Mouse (Mus musculus) c-Kit-positive CD71-positive TER-119-positive erythroid progenitor cells, embryonic 14.5 days (primary cell): ENCODE data around the gene Ackr2.
A peak's percentile ranks its signal among the peaks of the same experiment; 100 is the strongest.

Experiments used
- DNase-seq: peaks from one replicate; pipeline ENCODE4 v3.0.0-alpha.2; 2013; ENCODE audit warnings: low spot score

Ackr2 gene

GRCm38 (mm10) chr9:121919027-121919501, 20.9 kb downstream of the Ackr2 start:
- DNase-seq: no peak

GRCm38 (mm10) chr9:121923443-121923842, 25.3 kb downstream of the Ackr2 start:
- no peak for DNase-seq

- no peak for DNase-seq
Observed at GRCm38 (mm10) chr9:121923906-121924305, 25.8 kb downstream of the Ackr2 start.

GRCm38 (mm10) chr9:121924901-121925560, 26.9 kb downstream of the Ackr2 start:
- no peak for DNase-seq

- DNase-seq: no peak
Observed at GRCm38 (mm10) chr9:121925959-121926358, 27.8 kb downstream of the Ackr2 start.

GRCm38 (mm10) chr9:121926634-121927405, 28.7 kb downstream of the Ackr2 start:
- no peak for DNase-seq

- DNase-seq: no peak
Observed at GRCm38 (mm10) chr9:121927721-121928120, 29.6 kb downstream of the Ackr2 start.

- peak; percentile 48 for DNase-seq
Observed at GRCm38 (mm10) chr9:121928498-121928897, 30.3 kb downstream of the Ackr2 start.

- DNase-seq: no peak
Observed at GRCm38 (mm10) chr9:121934856-121935255, 36.7 kb downstream of the Ackr2 start.

GRCm38 (mm10) chr9:121936952-121937351, 38.8 kb downstream of the Ackr2 start:
- DNase-seq: no peak

- DNase-seq: no peak
Observed at GRCm38 (mm10) chr9:121937451-121937864, 39.3 kb downstream of the Ackr2 start.

GRCm38 (mm10) chr9:121937944-121938355, 39.8 kb downstream of the Ackr2 start:
- peak; percentile 44 for DNase-seq

GRCm38 (mm10) chr9:121943005-121943404, 44.9 kb downstream of the Ackr2 start:
- DNase-seq: no peak

GRCm38 (mm10) chr9:121943628-121944027, 45.5 kb downstream of the Ackr2 start:
- DNase-seq: no peak

- DNase-seq: no peak
Observed at GRCm38 (mm10) chr9:121947784-121948183, 49.6 kb downstream of the Ackr2 start.

- no peak for DNase-seq
Observed at GRCm38 (mm10) chr9:121948431-121948830, 50.3 kb downstream of the Ackr2 start.

GRCm38 (mm10) chr9:121950418-121951113, 52.4 kb downstream of the Ackr2 start, which contains the start of gene Fam198a:
Gene Fam198a, plus strand, starts transcription at chr9:121950988.
- DNase-seq: no peak

- no peak for DNase-seq
Observed at GRCm38 (mm10) chr9:121951114-121951423, 52.9 kb downstream of the Ackr2 start.

GRCm38 (mm10) chr9:121952596-121952995, 54.4 kb downstream of the Ackr2 start:
- DNase-seq: no peak

GRCm38 (mm10) chr9:121959966-121960635, 61.9 kb downstream of the Ackr2 start:
- no peak for DNase-seq
